Mouse (Mus musculus) embryonic facial prominence, embryonic 11.5 days (tissue): ENCODE measurements around the gene Lsm10. TPM values are rescaled to one million over a fixed set of nuclear protein-coding genes. Genes with fewer than 3 reads are reported as not detected.

Experiments used
- ATAC-seq: fragments of 200-750 bp; cut with Nextera tagmentation; replicated peaks from 2 replicates; pipeline ENCODE4 v1.8.0; 2017; ENCODE audit warnings: low read depth; ENCODE audit not compliant: insufficient number of reproducible peaks, low FRiP score, low TSS enrichment
- DNase-seq: peaks from one replicate; pipeline ENCODE4 v3.0.0-alpha.2; 2015; ENCODE audit warnings: low spot score
- H3K27ac ChIP-seq: fragments of 300-500 bp; sonication (generic); replicated peaks from 2 replicates; pipeline ENCODE4 v1.5.1; 2014; ENCODE audit warnings: mild to moderate bottlenecking, low read depth, low read length, control low read depth
- H3K27me3 ChIP-seq: fragments of 300-500 bp; sonication (generic); 2 replicates; pipeline ENCODE4 v1.6.1; 2014; ENCODE audit warnings: mild to moderate bottlenecking, low read length, moderate library complexity, mixed read lengths; ENCODE audit not compliant: control insufficient read depth, insufficient read depth
- H3K36me3 ChIP-seq: fragments of 300-500 bp; sonication (generic); replicated peaks from 2 replicates; pipeline ENCODE4 v1.6.1; 2014; ENCODE audit warnings: low read depth, mild to moderate bottlenecking, low read length, moderate library complexity, mixed read lengths; ENCODE audit not compliant: control insufficient read depth, insufficient read depth
- H3K4me1 ChIP-seq: fragments of 300-500 bp; sonication (generic); 2 replicates; pipeline ENCODE4 v1.6.1; 2014; ENCODE audit warnings: low read length, mixed read lengths; ENCODE audit not compliant: control insufficient read depth, insufficient read depth
- H3K4me2 ChIP-seq: fragments of 300-500 bp; sonication (generic); 2 replicates; pipeline ENCODE4 v1.6.1; 2014; ENCODE audit warnings: low read depth, mild to moderate bottlenecking, control low read depth, low read length, moderate library complexity
- H3K4me3 ChIP-seq: fragments of 300-500 bp; sonication (generic); 2 replicates; pipeline ENCODE4 v1.5.1; 2014; ENCODE audit warnings: low read depth, low read length, control low read depth
- H3K9ac ChIP-seq: fragments of 300-500 bp; sonication (generic); replicated peaks from 2 replicates; pipeline ENCODE4 v1.6.1; 2014; ENCODE audit warnings: mild to moderate bottlenecking, control low read depth, low read length
- H3K9me3 ChIP-seq: fragments of 300-500 bp; sonication (generic); replicated peaks from 2 replicates; pipeline ENCODE4 v1.6.1; 2016; ENCODE audit warnings: mild to moderate bottlenecking, low read length, inconsistent platforms, mixed read lengths; ENCODE audit not compliant: control insufficient read depth
- WGBS: fragments of 180-500 bp; shearing (Covaris S2); extraction: QIAGEN DNeasy Blood & Tissue Kit; methylation state at CpG from one replicate; pipeline ENCODE4 v1.1.7; 2014; 5-methylcytosine and 5-hydroxymethylcytosine counted together
- polyA plus RNA-seq: library from polyadenylated mRNA; unstranded; fragments of >200 nt; fragmentation: Nextera tagmentation; extraction: Ambion mirVana; gene quantifications from 2 replicates; pipeline ENCODE4 v1.2.1, GENCODE M21; 2014

The Lsm10 gene
- polyA plus RNA-seq, 1 experiment from 2014 or later, result 46.1 TPM

- Histone ChIP-seq H3K4me2 (no peak overlapping the region), H3K36me3 (no peaks in the 10 kb centered on the region), H3K9ac (no peak overlapping the region), H3K4me3 (no peak overlapping the region), H3K9me3 (no peaks in the 10 kb centered on the region), H3K27ac (no peak overlapping the region), H3K4me1 (no peaks in the 10 kb centered on the region), H3K27me3 (no peaks in the 10 kb centered on the region)
- WGBS, result 91% methylated on average over 8 of the region's 8 CpGs
- no peak for DNase-seq
- no peak for ATAC-seq
These were observed 20.7 kb downstream of the Lsm10 start for GRCm38 (mm10) chr4:126117116-126117515.

GRCm38 (mm10) chr4:126118651-126119050 is 22.2 kb downstream of the Lsm10 start:
- Histone ChIP-seq H3K4me2 (no peak overlapping the region), H3K27ac (no peak overlapping the region), H3K9me3 (no peaks in the 10 kb centered on the region), H3K9ac (no peak overlapping the region), H3K4me1 (no peaks in the 10 kb centered on the region), H3K27me3 (no peaks in the 10 kb centered on the region), H3K4me3 (no peak overlapping the region), H3K36me3 (no peaks in the 10 kb centered on the region)
- ATAC-seq (no peak), DNase-seq (no peak)
- WGBS, result 86% methylated on average over 4 of the region's 4 CpGs

DNA sequence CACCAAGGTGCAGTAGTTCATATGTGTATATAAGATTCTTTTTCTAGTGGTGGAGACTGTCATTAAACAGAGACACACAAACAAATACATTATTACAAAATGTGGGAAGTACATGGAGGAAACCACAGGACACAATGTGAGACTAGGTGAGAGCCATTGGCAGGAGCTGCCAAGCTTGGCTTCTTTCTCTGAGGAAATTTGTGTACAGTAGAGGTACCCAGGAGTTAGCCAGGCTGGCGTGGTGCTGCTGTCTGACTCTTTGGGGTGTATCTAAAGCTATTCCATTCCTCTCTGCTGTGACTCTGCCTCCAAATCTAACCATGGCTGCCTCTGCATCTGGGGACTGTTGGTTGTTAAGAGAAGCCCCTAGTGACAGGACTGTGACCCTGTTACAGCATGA is 22.6 kb downstream of the Lsm10 start:
- Histone ChIP-seq H3K4me1 (no peaks in the 10 kb centered on the region), H3K27me3 (no peaks in the 10 kb centered on the region), H3K4me3 (no peak overlapping the region), H3K27ac (no peak overlapping the region), H3K9ac (no peak overlapping the region), H3K9me3 (no peaks in the 10 kb centered on the region), H3K4me2 (no peak overlapping the region), H3K36me3 (no peaks in the 10 kb centered on the region)
- ATAC-seq, result no peak
- no peak for DNase-seq
- WGBS, result 85% methylated on average over 1 of the region's 1 CpGs

DNA sequence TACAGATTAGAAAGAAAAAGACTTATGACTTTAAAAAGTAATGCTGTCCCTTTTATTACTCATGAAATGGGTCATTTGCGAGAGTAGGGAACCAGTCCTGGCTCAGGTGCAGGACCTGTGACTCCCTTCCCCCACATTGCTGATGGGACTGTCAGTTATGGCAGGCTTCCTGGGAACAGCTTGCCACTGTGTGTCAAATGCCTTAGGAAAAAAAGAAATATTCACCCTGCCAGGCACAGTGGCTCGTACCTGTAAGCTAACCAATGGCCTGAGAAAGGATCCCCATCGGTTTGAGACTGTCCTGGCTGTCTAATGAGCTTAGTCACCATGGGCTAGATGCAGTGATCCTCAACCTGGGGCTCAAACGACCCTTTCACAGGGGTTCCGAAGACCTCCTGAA is 23.6 kb downstream of the Lsm10 start:
- no peak overlapping the region for H3K9ac ChIP-seq
- H3K27me3 ChIP-seq, result no peaks in the 10 kb centered on the region
- no peak for ATAC-seq
- WGBS, result 87% methylated on average over 5 of the region's 5 CpGs
- H3K4me1 ChIP-seq, result no peaks in the 10 kb centered on the region
- no peaks in the 10 kb centered on the region for H3K9me3 ChIP-seq
- no peak overlapping the region for H3K4me2 ChIP-seq
- DNase-seq, result no peak
- peaks cover 4% of the 10 kb centered on the region for H3K36me3 ChIP-seq
- no peak overlapping the region for H3K27ac ChIP-seq
- no peak overlapping the region for H3K4me3 ChIP-seq

GRCm38 (mm10) chr4:126120506-126120905 is 24.1 kb downstream of the Lsm10 start:
- H3K9me3 ChIP-seq, result no peaks in the 10 kb centered on the region
- WGBS, result 98% methylated on average over 2 of the region's 2 CpGs
- no peaks in the 10 kb centered on the region for H3K27me3 ChIP-seq
- H3K9ac ChIP-seq, result no peak overlapping the region
- peaks cover 4% of the 10 kb centered on the region for H3K36me3 ChIP-seq
- no peaks in the 10 kb centered on the region for H3K4me1 ChIP-seq
- H3K4me2 ChIP-seq, result no peak overlapping the region
- ATAC-seq (no peak), DNase-seq (no peak)
- no peak overlapping the region for H3K4me3 ChIP-seq
- no peak overlapping the region for H3K27ac ChIP-seq

DNA sequence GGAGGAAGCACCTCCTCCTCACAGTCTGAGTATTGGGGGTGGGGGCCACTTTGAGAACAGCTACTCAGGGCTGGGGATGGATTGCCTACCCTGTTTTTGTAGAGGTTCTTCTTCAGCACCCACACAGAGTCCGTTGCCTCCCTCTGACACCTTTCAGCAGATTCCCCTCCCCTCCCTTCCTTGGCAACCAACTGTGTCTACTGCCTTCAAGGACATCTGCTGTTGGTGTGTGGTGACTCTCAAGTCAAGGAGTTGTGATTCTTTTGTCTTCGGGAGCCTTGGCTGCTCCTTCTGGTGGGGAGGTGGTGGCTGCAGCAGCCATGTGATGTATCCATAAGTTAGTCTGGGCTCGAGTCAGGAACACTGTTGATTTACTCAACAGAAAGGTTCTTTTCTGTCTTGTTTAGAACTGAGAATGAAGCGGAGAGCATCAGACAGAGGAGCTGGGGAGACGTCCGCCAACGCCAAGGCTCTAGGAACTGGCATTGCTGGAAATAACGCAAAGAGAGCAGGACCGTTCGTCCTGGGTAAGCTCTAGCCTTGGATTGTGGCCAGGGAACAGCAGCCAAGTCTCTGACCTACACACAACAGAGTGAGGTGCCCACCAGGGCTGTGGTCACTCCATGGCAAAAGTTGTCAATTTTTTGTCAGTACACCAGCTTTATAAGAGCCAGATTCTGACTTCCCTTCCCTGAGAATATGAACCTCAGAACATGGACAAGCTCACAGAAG is 27.1 kb downstream of the Lsm10 start:
- DNase-seq, result no peak

GRCm38 (mm10) chr4:126130502-126130901 is 34.1 kb downstream of the Lsm10 start:
- Histone ChIP-seq H3K27me3 (no peaks in the 10 kb centered on the region), H3K4me2 (no peak overlapping the region), H3K4me1 (peaks cover 2% of the 10 kb centered on the region; the same call in 1 of the 2 replicates), H3K9ac (no peak overlapping the region), H3K27ac (no peak overlapping the region), H3K4me3 (no peak overlapping the region), H3K36me3 (peaks cover 8% of the 10 kb centered on the region), H3K9me3 (no peaks in the 10 kb centered on the region)
- ATAC-seq (no peak), DNase-seq (peak; percentile 49)
- 38% methylated on average over 11 of the region's 11 CpGs for WGBS

More for the DNA sequence above, 27.1 kb downstream of the Lsm10 start:
- H3K4me1 ChIP-seq, result no peaks in the 10 kb centered on the region
- WGBS, result 93% methylated on average over 10 of the region's 10 CpGs
- H3K4me3 ChIP-seq, result no peak overlapping the region
- no peak for ATAC-seq
- no peak overlapping the region for H3K4me2 ChIP-seq
- no peak overlapping the region for H3K27ac ChIP-seq
- H3K36me3 ChIP-seq, result peaks cover 6% of the 10 kb centered on the region
- no peaks in the 10 kb centered on the region for H3K27me3 ChIP-seq
- no peaks in the 10 kb centered on the region for H3K9me3 ChIP-seq
- no peak overlapping the region for H3K9ac ChIP-seq

- WGBS, result 55% methylated on average over 10 of the region's 10 CpGs
- DNase-seq, result peak; percentile 39
- peaks cover 8% of the 10 kb centered on the region for H3K36me3 ChIP-seq
These were observed 35.1 kb downstream of the Lsm10 start for GRCm38 (mm10) chr4:126131290-126132121.

More at GRCm38 (mm10) chr4:126131290-126132121, 35.1 kb downstream of the Lsm10 start:
- Histone ChIP-seq H3K27ac (no peak overlapping the region), H3K4me1 (peaks cover 2% of the 10 kb centered on the region; the same call in 1 of the 2 replicates), H3K4me2 (no peak overlapping the region), H3K9ac (no peak overlapping the region), H3K9me3 (no peaks in the 10 kb centered on the region), H3K27me3 (no peaks in the 10 kb centered on the region), H3K4me3 (no peak overlapping the region)
- 0 out of 2 replicates have a peak, but pooled peaks have one; percentile 37 for ATAC-seq
